Mouse (Mus musculus) bone marrow, adult 2 months (tissue): ENCODE measurements around the gene Cyp2w1.

Source experiments
- CTCF ChIP-seq: fragments of 200-500 bp; IDR thresholded peaks from 2 replicates; pipeline ENCODE4 v1.5.1; 2011; ENCODE audit warnings: low read length, control low read depth; ENCODE audit not compliant: control insufficient read depth, insufficient read depth
- POLR2A ChIP-seq: fragments of 200-500 bp; IDR thresholded peaks from 2 replicates; pipeline ENCODE4 v1.6.1; 2011; ENCODE audit warnings: low read depth, mild to moderate bottlenecking, control low read depth, low read length, borderline replicate concordance; ENCODE audit not compliant: control insufficient read depth

- TF ChIP-seq CTCF (no peak), POLR2A (no peak)
These were observed 53.1 kb downstream of the Cyp2w1 start for GRCm38 (mm10) chr5:139405478-139405877.
